Mouse (Mus musculus): ENCODE results near the gene Crybb1. TPM values are rescaled to one million over a fixed set of nuclear protein-coding genes. Genes with fewer than 3 reads are reported as not detected.

Gene Crybb1
- total RNA-seq, 2 experiments from 2014 or later, result 0.64 to 0.70 TPM

GRCm38 (mm10) chr5:112265515-112265914 lies 9.9 kb downstream of the Crybb1 start:
- no peak for DNase-seq (ENCODE audit: low spot score in 2 of 2)

- DNase-seq (ENCODE audit: low spot score in 2 of 2), result no peak
Measured at GRCm38 (mm10) chr5:112266011-112266777, 10.6 kb downstream of the Crybb1 start.

GRCm38 (mm10) chr5:112270764-112271541 lies 15.3 kb downstream of the Crybb1 start:
- no peak for DNase-seq (ENCODE audit: low spot score in 2 of 2)

DNA sequence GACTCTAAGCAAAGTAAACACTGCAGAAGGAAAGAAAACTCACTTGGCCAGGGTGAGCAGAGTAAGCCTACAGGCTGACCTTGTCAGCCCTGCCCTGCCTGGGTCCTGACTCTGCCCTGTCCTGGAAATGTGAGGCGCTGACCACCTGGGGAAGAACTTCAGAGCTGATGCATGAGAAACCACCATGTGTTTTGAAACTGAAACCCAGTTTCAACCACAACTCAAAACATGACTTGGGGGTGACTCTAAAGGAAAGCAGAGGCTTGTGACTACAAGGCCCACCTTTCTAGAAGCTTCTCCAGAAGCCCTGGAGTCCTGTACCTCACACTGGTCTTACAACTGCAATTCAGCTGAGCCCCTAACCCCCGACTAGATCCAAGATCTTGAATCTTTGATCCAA lies 17.3 kb downstream of the Crybb1 start:
- DNase-seq (ENCODE audit: low spot score in 2 of 2), result no peak

DNA sequence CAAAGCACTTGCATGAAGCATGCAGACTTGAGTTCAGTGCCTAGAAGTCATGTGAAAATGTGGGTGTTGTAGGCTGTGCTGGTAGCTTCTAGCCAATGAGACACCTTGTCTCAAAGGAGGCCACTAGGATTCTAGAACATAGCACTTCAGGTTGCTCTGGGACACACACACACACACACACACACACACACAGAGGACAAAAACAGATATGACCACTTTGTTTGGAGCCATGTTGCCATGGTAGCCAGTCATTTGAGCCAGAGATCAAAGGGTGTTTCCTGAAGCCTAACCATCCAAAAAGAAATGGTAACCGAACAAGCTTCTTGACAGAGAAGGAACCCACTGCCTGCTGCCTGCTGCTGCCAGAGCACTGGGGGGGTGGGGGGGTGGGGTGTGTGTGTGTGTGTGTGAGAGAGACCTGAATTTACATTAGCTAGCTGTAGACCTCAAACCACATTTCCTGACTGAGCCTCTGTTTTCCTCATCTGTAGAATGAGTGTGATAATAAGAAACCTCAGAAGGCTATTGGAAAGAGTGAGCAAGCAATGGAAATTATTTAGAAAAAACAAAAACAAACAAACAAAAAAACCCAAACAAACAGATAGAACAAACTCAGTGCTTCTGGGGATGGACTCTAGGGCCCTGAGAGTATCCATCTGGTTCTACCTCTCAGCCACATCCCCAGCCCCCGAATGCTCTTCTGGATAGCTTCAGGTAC lies 18.3 kb downstream of the Crybb1 start:
- DNase-seq (ENCODE audit: low spot score in 2 of 2), result no peak

DNA sequence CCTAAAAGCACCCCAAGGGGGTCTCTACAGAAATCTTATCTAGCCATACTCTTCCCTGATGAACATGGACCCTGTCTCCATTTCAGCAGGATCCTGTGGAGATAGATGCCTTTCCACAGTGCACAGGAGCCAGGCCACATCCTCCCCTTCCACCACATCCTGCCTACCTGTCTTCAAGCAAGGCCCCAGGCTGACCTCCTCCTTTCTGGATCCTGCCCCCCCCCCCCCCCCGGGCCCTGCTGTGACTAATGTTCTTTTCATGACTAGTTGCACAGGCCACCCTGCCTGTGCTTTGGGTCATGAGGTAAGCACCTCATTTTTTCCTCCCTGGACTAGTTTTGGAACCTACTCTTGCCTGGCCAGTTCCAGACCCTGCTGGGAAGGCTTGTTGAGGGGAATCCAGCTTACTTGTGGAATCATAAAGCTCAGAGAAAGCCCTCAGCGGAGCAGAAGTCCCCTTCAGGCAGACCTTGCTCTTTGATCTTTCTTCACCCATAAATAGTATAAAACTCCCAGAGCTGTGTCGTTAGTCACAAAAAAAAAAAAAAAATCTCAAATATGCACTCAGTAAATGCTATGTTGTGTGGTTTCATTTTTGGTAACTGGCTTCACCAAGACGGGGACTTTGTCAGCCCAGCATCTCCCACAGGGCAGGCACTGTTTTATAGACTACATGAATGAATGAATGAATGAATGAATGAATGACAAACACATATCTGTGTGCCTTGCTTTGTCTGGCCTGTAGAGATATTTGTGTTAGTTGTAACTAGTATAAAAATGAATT lies 19.6 kb downstream of the Crybb1 start:
- DNase-seq (ENCODE audit: low spot score in 2 of 2), result no peak

DNA sequence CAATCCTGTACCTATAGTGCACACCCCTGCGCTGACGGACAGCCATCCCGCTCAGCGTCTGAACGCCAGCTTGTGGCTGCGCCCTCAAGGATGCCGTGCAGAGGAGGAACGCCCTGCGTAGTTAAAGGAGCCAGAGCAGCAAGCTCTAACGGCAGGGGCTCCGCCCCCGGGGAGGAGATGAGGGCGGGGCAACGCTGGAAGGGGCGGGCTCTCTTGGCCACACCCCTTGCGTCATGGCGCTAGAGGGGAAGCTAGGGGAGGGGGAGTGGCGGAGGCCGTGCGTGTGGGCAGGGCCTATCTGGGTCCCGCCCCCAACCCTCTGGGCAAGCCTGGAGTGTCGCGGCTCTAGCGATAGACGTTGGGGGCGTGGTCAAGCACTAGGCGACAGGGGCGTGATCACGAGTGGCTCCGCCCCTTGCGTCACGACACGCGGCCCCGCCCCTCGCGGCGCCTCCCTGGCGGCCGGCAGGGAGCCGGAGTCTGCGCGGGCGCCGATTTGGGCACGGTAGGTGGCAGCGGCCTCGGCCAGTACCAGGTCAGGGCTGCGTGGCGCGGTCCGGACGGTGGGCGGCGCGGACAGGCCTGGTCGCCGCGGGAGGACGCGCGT lies 20.8 kb downstream of the Crybb1 start, which contains the start of gene Tpst2:
Gene Tpst2, plus strand, starts transcription at position 425 of the 607 bp plus-strand sequence.
- peak; percentile 99 to 100 for DNase-seq (ENCODE audit: low spot score in 2 of 2)

- no peak for DNase-seq (ENCODE audit: low spot score in 2 of 2)
Measured at GRCm38 (mm10) chr5:112276907-112277348, 21.3 kb downstream of the Crybb1 start.

- no peak for DNase-seq (ENCODE audit: low spot score in 2 of 2)
Measured at GRCm38 (mm10) chr5:112277906-112278470, 22.4 kb downstream of the Crybb1 start.

- no peak for DNase-seq (ENCODE audit: low spot score in 2 of 2)
Measured at GRCm38 (mm10) chr5:112279181-112280021, 23.8 kb downstream of the Crybb1 start.

GRCm38 (mm10) chr5:112280151-112280550 lies 24.5 kb downstream of the Crybb1 start:
- DNase-seq (ENCODE audit: low spot score in 2 of 2), result no peak

- DNase-seq (ENCODE audit: low spot score in 2 of 2), result no peak
Measured at GRCm38 (mm10) chr5:112280863-112281660, 25.4 kb downstream of the Crybb1 start.

GRCm38 (mm10) chr5:112281676-112282075 lies 26.1 kb downstream of the Crybb1 start:
- DNase-seq (ENCODE audit: low spot score in 2 of 2), result no peak

GRCm38 (mm10) chr5:112282123-112282779 lies 26.6 kb downstream of the Crybb1 start:
- no peak for DNase-seq (ENCODE audit: low spot score in 2 of 2)

- no peak for DNase-seq (ENCODE audit: low spot score in 2 of 2)
Measured at GRCm38 (mm10) chr5:112282780-112283482, 27.3 kb downstream of the Crybb1 start.

- no peak for DNase-seq (ENCODE audit: low spot score in 2 of 2)
Measured at GRCm38 (mm10) chr5:112283543-112284202, 28.1 kb downstream of the Crybb1 start.

DNA sequence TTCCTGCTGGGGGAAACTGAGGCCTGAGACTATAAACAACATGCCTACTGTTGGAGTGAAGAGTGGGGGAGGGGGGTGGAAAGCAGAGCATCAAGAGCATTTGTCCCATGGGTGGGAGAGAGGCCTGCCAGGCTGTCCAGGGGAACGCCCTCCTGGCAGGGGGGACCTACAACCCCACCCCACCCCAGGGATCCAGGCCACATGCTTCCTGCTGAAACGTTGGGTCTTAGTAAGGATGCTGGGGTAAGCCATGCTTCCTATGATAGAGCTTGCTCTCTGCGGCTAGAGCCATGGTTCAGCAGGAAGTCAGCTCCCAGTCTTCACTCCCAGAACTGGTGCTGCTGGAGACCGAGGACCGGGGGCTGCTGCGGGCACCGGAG lies 28.6 kb downstream of the Crybb1 start:
- DNase-seq (ENCODE audit: low spot score in 2 of 2), result no peak

Data from gastrocnemius, postnatal 4 days (tissue).